Mouse (Mus musculus) C2C12 (cell line): ENCODE measurements at regions not wholly inside any gene's neighbourhood (a gene's known extent, or its start where the extent isn't known, plus 50 kb on each side); places are given as distances from the start of the nearest gene placed in this dataset.

Experiments
- CTCF ChIP-seq: IDR thresholded peaks from one replicate; pipeline ENCODE4 v1.5.1; 2011; ENCODE audit not compliant: control insufficient read depth, insufficient read depth, insufficient read length
- FOSL1 ChIP-seq: IDR thresholded peaks from one replicate; pipeline ENCODE4 v1.8.0; 2011; ENCODE audit warnings: mild to moderate bottlenecking, low read length; ENCODE audit not compliant: poor library complexity, insufficient read depth, severe bottlenecking
- MAX ChIP-seq: IDR thresholded peaks from one replicate; pipeline ENCODE4 v1.6.1; 2011; ENCODE audit warnings: mild to moderate bottlenecking, control low read depth
- MYOG ChIP-seq: IDR thresholded peaks from one replicate; pipeline ENCODE4 v1.6.1; 2011; ENCODE audit not compliant: control insufficient read depth, insufficient read length; ENCODE audit errors: extremely low read depth
- USF1 ChIP-seq: IDR thresholded peaks from one replicate; pipeline ENCODE4 v1.6.1; 2011; ENCODE audit warnings: low read depth, mild to moderate bottlenecking, control low read depth, moderate library complexity

DNA sequence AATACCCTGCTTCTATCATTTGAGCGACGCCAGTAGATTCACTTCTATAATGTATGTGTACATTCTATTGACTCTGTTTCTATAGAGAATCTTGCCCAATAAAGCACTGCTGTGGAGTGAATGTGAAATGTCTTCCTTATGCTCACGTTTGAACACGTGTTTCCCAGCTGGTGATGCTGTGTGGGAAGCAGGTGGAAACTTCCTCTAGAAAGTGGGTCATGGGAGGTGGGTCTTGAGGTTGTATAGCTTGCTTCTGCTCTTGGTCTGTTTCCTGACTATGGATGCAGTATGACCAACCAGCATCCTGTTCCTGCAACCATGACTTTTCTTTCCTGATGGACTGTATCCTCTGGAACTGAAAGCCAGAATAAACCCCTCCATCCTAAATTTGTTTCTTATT is 216.9 kb downstream of the Pmp22 start:
- TF ChIP-seq CTCF (no peak), MYOG (no peak), FOSL1 (no peak), USF1 (no peak), MAX (no peak)
